Mouse (Mus musculus) embryo, embryonic 11 days (tissue): ENCODE data around the gene Ctu2.

Source experiments
- DNase-seq: peaks from one replicate; pipeline ENCODE4 v3.0.0-alpha.2; 2015

Ctu2 gene

DNA sequence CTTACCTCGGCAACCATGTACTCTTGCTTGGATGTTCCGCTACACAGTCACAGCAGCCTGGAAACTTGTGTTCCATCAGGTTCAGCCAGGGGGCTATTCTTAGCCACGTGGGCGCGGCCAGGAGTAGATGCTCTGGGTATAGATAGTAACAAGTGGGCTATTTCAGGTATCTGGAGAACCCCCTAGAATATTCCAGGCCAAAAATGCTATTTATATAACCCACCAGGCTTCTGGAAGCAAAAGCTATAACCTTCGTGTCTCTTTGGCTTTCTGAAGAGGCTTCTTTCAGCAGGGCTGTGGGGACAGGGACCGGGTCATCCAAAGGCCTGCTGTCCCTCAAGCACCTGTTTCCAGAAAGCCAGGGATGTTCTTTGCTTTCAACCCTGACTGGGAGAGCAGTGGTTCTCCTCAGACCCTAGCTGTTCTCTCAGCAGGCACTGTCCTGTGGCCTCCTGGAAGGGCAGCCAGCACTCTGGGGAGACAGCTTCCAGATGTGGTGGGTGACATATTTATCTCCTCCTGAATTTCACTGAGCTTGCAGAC lies 24.7 kb upstream of the Ctu2 start:
- DNase-seq, result no peak

DNA sequence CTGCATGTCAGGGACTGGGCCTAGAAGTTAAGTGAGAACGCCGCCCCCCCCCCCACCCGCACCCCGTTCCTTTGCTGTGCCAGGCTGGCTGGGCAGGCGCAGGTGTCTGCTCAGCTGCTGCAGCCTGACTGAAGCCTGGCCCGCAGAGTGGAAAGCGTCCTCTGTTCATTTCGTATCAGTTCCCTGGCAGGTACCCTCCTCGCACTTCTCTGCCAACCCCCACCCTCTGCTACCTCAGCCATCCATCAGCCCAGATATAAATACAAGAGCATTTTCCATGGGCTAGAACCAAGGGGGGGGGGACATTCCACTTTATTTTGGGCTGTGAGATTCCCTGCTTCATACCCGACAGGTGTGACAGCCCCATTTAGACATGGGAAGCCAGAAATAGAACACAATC lies 23.8 kb upstream of the Ctu2 start:
- no peak for DNase-seq

DNA sequence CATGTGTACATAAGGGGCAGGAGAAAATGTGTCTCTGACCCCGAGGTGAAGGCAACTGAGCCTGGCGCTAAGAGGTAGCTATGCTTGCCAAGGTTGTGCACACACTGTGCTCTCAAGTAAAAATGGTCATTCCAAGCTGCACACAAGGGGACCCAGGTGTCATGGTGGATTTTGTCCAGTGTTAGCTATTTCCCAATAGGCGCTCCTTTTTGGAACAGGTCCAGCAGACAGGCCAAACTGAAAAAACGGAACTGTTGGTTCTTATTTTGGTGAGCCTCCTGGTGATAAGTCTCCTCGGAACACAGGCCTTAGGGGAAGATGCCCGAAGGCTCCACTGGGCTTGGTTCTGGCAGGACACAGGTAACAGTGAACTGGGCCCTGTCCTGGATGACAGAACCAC lies 21.5 kb upstream of the Ctu2 start:
- no peak for DNase-seq

DNA sequence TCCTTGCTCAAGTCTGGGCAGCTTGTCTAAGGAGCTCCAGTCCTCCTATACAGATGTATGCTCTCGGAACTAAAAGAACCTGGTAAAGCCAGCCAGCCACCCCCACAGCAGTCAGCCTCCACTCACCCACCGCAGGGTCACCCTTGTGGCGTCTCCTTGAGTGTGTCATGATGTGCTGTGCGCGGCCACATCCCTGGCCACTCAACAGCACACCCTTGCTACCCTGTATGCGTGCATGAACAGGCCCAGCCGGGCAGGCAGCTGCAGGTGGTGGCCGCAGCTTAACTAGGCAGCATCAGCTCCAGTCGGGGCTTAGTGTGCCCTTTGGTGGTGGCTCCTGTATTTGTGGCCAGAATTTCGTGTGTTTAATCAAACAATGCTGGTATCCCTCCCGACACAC lies 18.8 kb upstream of the Ctu2 start:
- no peak for DNase-seq

DNA sequence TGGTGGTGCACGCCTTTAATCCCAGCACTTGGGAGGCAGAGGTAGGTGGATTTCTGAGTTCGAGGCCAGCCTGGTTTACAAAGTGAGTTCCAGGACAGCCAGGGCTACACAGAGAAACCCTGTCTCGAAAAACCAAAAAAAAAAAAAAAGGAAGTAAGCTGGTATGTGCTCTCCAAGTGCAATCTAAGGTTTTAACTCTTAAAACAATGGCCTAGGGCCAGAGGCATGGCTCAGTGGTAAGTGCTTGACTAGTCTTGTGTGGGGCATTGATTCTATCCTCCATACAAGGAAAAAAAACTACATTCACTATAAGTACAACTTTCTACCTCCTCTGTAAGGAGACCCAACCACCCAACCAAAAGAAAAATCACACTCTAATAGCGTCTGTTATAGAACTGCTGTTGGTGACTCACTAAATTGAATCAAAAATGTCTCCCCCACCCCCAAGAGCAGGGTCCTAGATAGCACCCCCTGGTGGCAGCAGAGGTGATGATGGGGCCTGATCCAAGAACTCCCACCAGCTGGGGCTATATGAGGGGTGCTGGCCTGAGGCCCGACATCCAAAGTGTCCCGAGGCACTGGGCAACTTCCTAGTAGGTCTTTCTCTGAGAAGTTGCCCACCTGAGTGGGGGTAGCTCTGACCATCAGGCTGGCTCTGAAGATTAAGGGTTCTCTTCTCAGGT lies 16.6 kb upstream of the Ctu2 start:
- no peak for DNase-seq

DNA sequence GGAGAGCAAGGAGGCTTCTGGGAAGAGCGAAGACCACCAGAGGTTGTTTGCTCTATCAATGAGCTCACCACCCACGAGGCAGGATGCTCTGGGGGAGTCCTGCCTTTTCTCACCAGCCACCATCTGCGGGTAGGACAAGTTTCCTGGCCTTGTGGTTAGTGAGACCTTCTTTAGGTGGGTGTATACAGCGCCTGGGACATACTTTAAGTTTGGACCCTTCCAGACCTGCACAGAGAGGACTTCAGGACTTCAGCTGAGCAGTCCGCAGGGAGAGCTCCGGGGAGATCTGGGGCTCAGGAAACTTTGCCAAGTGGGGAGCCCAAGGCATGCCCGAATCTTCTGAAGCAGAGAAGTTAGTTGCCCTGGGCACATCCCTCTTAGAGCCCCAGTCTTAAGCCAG lies 16.0 kb upstream of the Ctu2 start:
- no peak for DNase-seq

DNA sequence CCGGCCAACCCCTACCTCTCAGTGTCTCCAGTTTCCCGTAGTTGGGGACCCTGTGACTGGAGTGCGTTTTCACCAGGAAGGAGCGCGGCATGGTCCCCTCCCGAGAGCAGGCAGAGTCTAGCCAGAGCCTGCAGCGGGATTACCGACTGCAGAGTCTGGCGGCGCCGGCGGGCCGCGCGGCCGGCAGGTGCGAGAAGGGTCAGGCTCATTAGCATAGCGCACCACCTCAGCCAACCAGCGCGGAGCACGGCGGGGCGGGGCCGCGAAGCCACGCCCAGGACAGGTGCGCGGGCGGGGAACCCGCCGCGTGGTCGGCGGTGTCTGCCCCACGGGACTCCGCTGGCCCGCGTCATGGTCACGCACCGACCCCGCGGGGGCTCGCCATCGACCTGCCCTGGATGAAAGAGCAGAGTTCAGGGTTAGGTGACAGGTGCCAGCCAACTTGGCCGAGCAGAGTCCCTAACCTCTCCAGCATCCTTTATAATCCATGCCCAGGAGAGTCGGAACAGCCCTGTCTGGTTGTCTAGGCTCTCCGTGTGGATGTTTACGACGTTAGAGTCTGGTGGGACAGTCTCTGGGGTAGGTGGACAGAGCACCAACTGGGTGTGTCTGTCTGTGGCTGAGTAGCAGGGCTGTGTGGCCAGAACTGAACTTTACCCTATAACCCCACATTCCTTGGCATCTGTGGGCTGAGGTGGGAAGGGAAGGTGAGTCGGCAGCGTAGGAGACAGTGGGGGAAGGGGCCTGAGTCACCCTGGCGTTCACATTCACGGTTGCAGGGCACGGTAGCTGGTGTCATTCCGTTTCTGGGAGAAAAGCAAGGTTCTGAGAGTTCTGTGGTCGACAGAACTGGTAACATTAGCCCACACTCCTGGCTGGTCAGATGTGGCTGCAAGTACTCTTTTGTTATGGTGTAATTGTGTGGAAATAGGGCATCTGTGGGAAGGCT lies 15.1 kb upstream of the Ctu2 start, which contains the start of gene Snai3:
Gene Snai3, minus strand, starts transcription at position 210 of the 949 bp plus-strand sequence.
- peak; percentile 67 for DNase-seq

DNA sequence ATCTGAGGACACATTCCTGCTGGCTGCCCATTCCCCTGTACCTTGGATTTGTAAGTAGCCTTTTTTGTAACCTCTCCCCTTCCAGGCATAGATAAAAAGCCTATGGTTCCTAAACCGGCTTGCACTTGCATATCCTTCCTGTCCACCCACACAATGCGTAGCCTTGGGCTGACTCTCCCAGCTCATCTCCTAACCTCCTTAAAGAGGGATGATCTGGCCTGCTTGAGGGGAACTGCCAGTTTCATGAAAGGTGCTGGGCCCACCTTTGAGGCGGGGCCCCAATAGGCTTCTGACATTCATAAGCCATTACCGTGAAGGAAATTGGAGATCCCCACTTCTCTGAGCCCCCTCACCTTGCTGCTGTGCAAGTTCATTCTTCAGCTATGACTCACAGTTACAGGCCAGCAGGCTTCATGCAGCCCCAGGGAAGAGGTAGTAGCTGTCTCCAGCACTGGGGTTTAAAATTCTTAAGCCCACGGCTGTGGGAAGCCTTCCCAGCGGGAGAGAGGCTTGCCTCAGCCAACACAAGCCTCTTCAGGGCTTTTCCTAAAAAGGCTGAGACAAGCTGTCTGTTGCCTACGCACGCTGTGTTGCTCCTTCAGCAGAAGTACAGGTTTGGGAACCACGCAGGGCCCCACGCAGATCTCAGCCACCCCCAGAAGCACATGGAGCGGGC lies 14.3 kb upstream of the Ctu2 start:
- DNase-seq, result no peak

DNA sequence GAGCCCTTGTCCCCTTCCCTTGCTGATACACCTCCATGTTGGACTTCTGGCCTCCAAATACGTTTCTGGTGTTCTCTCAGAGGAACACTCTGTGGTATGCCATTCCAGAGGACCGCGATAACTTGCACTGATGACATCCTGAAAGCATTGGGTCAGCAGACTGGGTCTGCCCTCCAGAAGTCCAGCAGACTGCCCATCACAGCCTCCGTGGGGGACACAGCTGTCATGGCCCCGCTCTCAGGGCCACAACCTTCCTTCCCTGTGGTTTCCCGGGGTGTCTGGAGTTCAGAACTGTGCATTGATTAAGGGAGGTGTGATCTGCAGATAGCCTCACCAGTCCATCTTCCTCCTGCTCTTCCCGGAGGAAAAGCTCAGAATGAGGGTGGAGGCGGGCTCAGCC lies 13.4 kb upstream of the Ctu2 start:
- no peak for DNase-seq

DNA sequence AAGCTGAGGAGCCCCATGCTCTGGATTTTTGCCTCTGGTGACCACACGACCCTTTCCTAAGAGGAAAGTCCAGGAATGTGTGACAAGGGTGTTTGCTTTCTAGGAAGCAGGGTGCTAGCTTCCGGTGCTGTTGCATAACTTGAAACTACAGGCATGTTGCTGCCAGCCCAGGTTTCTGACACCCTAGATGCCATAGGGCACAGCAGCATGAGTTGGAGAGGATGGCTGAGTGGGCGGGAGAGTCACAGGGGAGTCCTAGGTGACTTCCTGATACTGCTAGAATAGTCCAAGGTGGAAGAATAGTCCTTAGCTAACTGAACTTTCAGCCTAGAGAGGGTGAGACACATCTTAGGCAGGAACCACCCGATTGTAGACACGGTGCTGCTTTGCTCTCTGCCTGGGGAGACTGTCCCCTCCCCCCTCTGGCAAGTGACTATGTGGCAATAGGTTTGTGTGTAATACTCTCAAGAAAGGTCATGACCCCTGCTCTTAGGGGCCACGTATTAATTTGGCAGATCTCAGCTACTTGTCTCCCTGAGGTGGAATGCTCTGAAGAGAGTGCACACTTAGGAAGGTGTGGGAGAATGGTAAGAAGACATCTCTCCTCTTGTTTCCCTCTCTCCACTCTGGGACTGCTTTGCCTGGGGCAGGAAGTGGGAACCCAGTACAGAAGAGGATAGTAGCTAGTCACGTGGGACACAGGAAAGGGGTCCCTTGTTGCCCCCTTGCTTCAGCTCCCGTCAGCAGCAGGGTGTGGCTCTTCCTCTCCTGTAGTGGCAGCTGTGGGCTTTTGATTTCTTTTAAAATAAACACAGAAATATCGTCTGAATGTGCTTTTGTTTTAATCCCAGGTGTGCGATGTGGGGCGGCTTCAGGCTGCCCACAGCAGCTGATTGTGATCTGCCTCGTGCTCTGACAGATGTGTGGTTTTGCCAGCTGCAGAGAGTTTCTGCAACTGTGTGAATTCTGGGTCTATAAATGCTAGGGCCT lies 12.0 kb upstream of the Ctu2 start:
- DNase-seq, result no peak

DNA sequence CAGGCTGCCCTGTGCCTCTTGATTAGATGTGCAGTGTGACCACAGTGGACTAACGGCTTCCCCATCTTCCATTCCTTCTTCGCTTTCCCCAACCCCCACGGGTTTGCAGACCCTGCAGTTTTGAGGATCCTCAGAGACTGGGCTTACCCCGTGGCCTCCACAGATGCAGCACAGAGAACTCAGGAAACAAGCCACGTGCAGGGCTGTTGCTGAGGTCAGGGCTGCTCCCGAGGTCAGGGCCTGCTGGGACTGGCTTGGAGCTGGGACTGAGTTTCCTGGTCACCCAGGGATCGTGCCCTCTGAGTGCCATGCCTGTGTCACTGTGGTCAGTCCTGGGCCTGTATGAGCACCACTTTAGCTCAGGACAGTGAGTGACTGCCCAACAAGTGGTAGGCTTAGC lies 11.0 kb upstream of the Ctu2 start:
- DNase-seq, result no peak

DNA sequence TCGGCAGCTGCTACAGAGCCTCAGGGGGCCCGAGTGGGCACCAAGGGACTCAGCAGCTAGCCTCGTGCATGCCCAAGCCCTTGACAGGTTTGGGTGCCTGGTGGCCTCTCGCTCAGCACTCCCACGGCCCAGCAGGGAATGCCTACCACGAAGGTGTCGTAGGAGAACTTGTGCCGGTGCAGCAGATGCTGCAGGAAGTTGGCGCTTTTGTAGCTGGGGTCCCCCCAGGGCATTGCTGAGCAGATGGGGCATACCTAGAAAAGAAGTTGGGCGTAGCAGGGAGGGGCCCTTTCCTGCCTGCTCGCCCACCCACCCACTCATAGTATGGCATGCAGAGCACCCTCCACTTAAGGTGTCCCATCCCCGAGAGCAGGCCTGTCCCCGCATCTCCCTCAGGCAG lies 8.1 kb upstream of the Ctu2 start:
- DNase-seq, result no peak

DNA sequence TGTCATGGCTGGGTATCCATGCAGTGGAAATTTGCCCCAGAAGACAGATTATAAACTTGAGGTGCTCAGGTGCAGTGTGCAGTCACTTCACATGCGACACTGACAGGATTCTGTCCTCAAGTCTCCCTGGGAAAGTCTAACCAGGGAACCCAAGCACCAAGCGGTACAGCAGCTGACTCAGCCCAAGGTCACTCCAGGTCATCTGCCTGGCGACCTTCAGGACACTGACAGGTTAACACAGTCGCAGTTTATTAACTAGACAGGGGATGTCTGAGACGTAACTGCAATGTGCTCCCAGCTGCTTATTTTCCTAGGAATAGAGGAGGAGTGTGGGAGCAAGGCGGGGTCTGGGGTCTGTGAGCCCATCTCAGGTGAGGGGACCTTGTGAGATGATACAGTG lies 6.5 kb upstream of the Ctu2 start:
- DNase-seq, result no peak

DNA sequence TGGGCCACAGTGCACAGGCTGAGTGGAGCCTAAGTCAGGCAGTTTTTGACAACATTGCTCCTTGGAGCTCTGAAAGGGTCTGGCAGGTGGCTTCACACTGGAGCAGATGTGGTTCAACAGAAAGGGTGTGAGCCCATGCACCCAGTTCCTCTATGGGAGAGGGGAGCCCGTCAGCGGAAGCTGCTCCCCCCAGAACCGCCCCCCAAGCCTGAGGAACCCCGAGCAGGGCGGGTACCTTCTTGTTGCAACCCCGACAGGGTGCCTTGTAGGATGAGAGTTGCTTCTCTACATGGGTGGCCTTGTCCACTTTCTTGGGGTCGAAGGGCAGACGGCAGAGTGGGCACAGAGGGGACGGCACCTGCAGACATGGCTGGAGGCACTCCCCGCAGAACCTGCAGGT lies 6.0 kb upstream of the Ctu2 start:
- no peak for DNase-seq

DNA sequence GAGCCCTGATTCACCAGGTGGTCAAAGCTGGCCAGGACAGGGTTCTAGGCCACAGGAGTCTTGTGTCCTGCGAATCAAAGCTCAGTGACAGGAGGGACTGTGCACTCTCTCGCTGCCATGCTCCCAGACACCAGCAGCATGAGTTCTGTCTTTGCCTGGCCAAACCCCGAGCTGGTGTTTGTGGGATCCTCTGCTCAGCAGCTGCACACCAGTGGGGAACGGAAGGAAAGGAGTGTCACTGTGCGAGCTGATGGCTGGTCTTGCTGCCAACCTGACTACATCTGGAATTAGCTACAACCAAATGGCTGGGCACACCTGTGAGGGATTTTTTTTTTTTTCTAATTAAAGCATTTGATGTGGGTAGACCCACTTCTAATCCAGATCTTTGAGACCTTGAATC lies 5.3 kb upstream of the Ctu2 start:
- DNase-seq, result no peak

DNA sequence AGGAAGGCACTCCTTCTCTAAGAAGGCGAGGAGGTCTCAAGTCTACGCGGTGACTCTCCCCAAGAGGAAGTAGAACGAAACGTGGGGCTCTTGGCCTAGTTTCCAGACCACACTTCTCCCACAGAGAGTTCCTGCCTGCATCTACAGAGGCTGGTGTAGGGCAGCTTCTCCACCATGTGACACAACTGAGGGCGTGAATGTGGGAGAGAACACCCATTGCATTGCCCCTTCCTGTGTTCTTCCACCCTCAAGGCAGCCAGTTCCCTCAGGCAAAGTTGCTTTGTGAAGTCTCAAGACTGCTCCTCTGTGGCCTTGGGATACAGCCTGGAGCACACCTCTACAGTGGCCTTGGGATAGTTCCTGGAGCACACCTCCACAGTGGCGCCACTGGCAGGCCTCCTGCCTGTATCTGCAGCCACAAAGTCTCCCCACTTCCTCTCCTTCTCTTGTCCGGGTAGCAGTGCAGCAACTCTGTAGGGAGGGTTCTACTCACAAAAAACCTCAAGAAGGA lies 2.0 kb upstream of the Ctu2 start:
- no peak for DNase-seq

DNA sequence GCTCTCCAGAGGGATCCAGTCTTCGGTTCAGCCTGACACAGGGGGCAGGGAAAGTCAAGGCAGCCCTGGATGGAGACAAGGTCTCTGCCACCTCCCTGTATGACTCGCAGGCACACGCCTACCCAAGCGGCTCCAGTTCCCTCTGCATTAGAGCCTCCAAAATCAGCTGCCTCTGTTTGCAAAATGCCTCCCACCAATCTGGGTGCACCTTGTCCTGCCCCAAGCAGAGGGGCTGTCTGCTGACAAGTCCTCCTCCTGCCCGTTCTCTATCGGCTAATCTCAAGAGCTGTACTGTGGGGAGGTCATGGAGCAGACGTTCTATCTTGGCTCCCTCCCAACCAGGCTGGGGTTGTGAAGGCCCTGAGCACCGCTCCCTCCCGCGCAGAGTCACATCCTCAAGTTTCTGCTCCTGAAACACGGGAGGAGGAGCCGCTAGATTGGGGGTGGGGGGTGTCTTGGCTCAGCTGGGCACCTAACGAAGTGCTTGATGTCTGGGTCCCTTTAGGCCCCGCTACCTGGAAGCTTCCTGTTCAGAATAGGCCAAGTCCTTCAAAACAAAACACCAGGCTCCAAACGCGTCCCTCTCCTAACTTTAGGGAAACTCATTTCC lies 887 bp upstream of the Ctu2 start:
- DNase-seq, result peak; percentile 12

DNA sequence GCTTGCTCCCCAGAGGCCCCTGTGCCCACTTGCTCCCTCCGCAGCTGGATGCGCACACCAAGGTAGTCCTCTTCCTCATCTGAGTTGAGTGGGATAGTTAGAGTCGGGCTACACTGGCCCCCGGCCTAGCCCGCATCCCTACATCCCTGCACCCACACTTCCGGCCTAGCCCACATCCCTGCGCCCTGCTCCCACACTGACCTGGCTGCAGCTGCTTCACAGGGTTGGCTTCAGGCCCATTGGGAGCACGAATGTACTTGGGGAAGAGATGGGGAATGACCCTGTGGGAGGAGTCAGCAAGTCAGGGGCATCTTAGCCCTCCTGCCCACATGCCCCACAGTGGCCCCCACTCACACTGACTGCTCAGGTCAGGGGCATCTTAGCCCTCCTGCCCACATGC lies 6.5 kb downstream of the Ctu2 start:
- DNase-seq, result no peak

DNA sequence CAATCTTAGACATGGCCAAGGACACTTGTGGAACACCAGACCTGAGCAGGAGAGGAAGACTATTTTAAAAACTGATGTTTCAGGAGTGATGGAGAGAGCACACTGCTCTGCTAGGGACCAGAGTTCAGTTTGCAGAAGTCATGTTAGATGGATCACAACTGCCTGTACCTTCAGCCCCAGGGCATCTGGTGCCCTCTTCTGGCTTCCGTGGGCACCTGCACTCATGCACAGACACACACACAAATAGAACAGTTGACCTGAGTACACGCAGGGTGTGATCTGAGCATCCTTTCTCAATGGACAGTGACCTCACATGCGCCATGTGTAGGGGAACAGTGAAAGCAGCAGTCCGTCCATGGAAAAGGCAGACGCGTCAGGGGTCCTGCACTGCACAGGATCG lies 7.9 kb downstream of the Ctu2 start:
- no peak for DNase-seq

DNA sequence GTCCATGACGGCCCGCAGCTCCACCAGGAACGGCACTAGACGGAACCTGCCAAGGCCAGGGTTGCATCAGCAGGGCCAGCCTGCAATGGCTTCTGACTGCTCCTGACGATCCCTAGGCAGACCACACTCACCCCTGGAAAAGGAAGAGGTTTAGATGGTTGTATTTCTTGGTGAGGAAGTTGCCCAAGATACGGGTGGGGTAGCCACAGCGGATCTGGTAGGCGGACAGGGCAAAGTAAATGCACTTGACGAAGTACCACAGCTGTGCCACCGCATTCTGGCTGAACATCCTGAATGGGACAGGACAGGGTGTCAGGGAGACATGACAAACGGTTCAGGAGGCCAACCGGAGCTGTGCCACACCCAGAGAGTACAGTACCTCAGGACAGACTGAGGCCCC lies 8.9 kb downstream of the Ctu2 start:
- DNase-seq, result no peak

DNA sequence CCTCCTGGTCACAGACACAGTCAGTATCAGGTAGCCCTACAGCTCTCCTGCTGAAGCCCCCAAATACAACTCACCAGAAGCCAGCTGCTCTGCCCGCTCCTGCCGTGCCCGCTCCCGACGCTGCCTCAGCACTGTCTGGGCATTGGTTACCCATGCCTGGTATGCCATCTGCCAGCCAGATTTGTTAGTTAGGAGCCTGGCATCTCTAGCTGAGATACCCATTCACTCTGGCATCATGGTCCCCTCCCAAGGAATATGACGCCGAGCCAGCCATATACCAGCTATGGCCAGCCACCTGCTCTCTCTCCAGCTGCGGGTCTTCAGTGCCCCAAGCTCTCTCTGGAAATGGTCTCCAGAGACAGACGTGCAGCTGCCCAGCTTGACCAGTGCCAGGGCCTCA lies 12.4 kb downstream of the Ctu2 start:
- DNase-seq, result no peak
